Mouse (Mus musculus) bone marrow macrophage, adult 2 months (primary cell): ENCODE results near the gene Ubqln4.

Experiments
- CTCF ChIP-seq: IDR thresholded peaks from 2 replicates; pipeline ENCODE4 v1.5.1; 2012; ENCODE audit warnings: low read depth, mild to moderate bottlenecking, low read length, moderate library complexity
- POLR2A ChIP-seq: IDR thresholded peaks from 2 replicates; pipeline ENCODE4 v1.6.1; 2012; ENCODE audit warnings: mild to moderate bottlenecking, low read depth, low read length, borderline replicate concordance

- TF ChIP-seq CTCF (no peak), POLR2A (no peak)
These were observed 30.5 kb upstream of the Ubqln4 start for GRCm38 (mm10) chr3:88523027-88523426.
